Mouse (Mus musculus): ENCODE measurements around the gene Pspn.
A peak's percentile ranks its signal among the peaks of the same experiment; 100 is the strongest.

Gene Pspn

GRCm38 (mm10) chr17:56958667-56959066, 41.2 kb downstream of the Pspn start:
- no peak for DNase-seq

- DNase-seq: no peak
Measured at GRCm38 (mm10) chr17:56957763-56958429, 41.9 kb downstream of the Pspn start.

- DNase-seq: no peak
Measured at GRCm38 (mm10) chr17:56954871-56955270, 44.9 kb downstream of the Pspn start.

GRCm38 (mm10) chr17:56952639-56953038, 47.2 kb downstream of the Pspn start:
- DNase-seq: no peak

GRCm38 (mm10) chr17:56950915-56951314, 48.9 kb downstream of the Pspn start:
- peak; percentile 38 to 74 for DNase-seq

Measured in kidney, adult 8-10 months (tissue).